Mouse (Mus musculus): ENCODE results near the gene Gdf15.

DNA sequence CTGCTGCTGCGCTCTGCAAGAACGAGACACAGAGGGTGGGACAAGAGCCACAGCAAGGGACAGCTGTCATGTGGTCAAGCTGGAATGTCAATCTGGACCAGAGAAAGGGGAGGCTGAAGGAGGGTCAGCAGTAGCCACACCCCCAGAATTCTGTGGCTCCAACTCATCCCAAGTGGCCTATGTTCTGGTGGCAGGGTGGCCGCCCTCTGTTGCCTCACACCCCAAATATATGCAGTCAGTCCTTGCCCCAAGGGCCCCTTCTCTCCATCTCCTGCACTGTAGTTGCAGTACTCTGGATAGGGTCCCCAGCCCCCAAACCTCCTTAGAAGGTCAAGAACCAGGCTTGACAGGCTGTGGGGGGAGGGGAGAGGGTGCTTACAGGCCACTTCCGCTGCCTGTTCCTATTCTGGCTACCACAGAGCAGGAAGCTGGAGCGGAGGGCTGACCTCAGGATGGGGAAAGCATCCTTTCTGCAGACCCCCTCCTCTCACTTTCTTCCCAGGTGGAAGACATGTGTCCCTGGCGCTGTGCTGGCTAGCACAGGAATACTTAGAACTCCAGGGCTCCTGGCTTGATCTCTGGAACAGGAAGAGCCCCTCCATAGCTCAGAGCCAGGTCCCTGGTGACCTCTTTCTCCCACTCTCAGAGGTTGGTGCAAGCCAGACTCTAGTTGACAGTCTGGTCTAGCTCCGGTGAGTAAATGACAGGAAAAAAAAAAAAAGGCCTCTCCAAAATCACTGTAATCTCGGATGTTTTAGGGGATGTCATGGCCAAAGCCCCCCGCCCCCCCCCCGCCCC is 31.6 kb downstream of the Gdf15 start:
- no peak for TF ChIP-seq CTCF (IDR thresholded peaks at IDR 0.05; ENCODE audit: borderline replicate concordance, control insufficient read depth, extremely low read depth, insufficient read depth, low read length, poor library complexity)
- no peak for TF ChIP-seq POLR2A (IDR thresholded peaks at IDR 0.05; ENCODE audit: control insufficient read depth, extremely low read depth, insufficient read depth, low read length, poor library complexity)

Data from thymus, adult 2 months (tissue).